Mouse (Mus musculus) lung, postnatal 36 days (tissue): ENCODE results near the gene Prpf8.

ENCODE experiments used
- DNase-seq: peaks from one replicate; pipeline ENCODE4 v3.0.0; 2022; ENCODE audit warnings: mixed read lengths

The Prpf8 gene

GRCm38 (mm10) chr11:75509741-75510626, 23.4 kb downstream of the Prpf8 start, which contains the start of gene Rilp:
Gene Rilp, plus strand, starts transcription at chr11:75510094.
- peak; percentile 95 for DNase-seq

GRCm38 (mm10) chr11:75510627-75510993, 24.0 kb downstream of the Prpf8 start:
- peak; percentile 96 for DNase-seq

GRCm38 (mm10) chr11:75511213-75511612, 24.6 kb downstream of the Prpf8 start:
- peak; percentile 84 for DNase-seq

- no peak for DNase-seq
Observed at GRCm38 (mm10) chr11:75512301-75513018, 25.8 kb downstream of the Prpf8 start.

- DNase-seq: peak; percentile 90
Observed at GRCm38 (mm10) chr11:75513336-75513735, 26.7 kb downstream of the Prpf8 start, which contains the start of gene Scarf1. Gene Scarf1, plus strand, starts transcription at chr11:75513540.

- DNase-seq: no peak
Observed at GRCm38 (mm10) chr11:75515186-75515585, 28.6 kb downstream of the Prpf8 start.

- no peak for DNase-seq
Observed at GRCm38 (mm10) chr11:75519834-75520633, 33.4 kb downstream of the Prpf8 start.

- peak; percentile 71 for DNase-seq
Observed at GRCm38 (mm10) chr11:75521609-75522008, 35.0 kb downstream of the Prpf8 start.

GRCm38 (mm10) chr11:75522793-75523192, 36.2 kb downstream of the Prpf8 start:
- no peak for DNase-seq

GRCm38 (mm10) chr11:75525531-75526125, 39.0 kb downstream of the Prpf8 start:
- DNase-seq: no peak

- DNase-seq: no peak
Observed at GRCm38 (mm10) chr11:75526943-75527342, 40.3 kb downstream of the Prpf8 start.

- DNase-seq: no peak
Observed at GRCm38 (mm10) chr11:75529771-75530170, 43.2 kb downstream of the Prpf8 start.

- DNase-seq: peak; percentile 97
Observed at GRCm38 (mm10) chr11:75530325-75530724, 43.7 kb downstream of the Prpf8 start.

- no peak for DNase-seq
Observed at GRCm38 (mm10) chr11:75530845-75531373, 44.3 kb downstream of the Prpf8 start.

GRCm38 (mm10) chr11:75531469-75532242, 45.0 kb downstream of the Prpf8 start, which contains the start of gene Slc43a2:
Gene Slc43a2, plus strand, starts transcription at chr11:75531694.
- DNase-seq: peak; percentile 97

- peak; percentile 64 for DNase-seq
Observed at GRCm38 (mm10) chr11:75532340-75533277, 46.0 kb downstream of the Prpf8 start.

GRCm38 (mm10) chr11:75533314-75534015, 46.8 kb downstream of the Prpf8 start:
- DNase-seq: no peak

- DNase-seq: no peak
Observed at GRCm38 (mm10) chr11:75534286-75535033, 47.8 kb downstream of the Prpf8 start.
